Comparison of ENCODE assay signal across 10 mouse cellular contexts in the genomic region with DNA sequence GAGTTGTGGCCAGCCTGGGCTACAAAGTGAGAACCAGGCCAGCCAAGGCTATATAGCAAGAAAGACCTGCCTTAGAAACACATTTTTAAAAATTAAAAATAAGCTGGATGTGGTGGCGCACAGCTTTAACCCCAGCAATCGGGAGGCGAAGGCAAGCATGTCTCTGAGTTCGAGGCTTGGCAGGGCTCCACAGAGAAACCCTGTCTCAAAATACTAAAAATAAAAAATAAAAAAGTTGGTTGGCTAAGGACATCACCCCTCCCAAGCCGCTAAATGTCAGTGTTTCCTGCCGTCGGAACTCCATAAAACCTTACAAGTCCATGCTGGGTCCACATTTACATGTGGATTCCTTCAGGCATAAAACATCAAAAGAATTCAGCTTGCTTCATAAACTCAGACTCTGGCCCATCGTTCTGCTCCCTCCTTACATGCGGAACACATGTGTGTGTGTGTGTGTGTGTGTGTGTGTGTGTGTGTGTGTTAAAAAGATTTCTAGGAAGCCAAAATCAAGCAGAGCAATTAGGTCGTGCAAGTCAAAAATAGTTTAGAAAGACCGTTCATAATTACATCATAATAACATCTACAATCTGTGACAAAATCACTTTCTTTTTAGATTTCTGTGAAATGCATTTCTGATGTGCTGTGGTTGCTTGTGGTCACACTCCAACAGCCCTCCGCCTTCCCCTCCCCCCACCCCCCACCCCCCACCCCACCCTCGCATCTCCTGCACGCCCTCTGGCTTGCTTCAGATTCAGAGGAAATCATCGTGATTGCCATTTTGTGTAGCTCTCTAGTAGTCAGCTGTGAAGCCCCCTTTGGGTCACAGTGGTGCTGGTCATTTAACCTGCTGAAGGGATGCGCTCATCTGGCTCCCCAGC. TPM values are rescaled to one million over a fixed set of nuclear protein-coding genes. Genes with fewer than 3 reads are reported as not detected.
DNase-seq lines count a peak whose midpoint lies in the region; ATAC-seq and TF ChIP-seq lines count a peak whose summit lies in the region.
"Had no signal": no experiment of that assay in that cellular context is flagged by ENCODE, and none has a peak within 500 bp of the region (broad histone marks: within the 10 kb centered on the region; RNA-seq: fewer than 3 reads in every experiment).

No protein-coding gene starts in this region.

- ATAC-seq in kidney, embryonic 15.5 days (replicated peaks; ENCODE audit: low FRiP score) = peak; percentile 37
- ATAC-seq in hindbrain, embryonic 11.5 days (ENCODE audit: low FRiP score) = no peak; the same call in none of the 2 replicates
- peak; percentile 43; the same call in 1 of the 2 replicates for ATAC-seq in midbrain, embryonic 14.5 days (ENCODE audit: low FRiP score, low TSS enrichment)
- no peak for ATAC-seq in megakaryocyte-erythroid progenitor cell, adult 5-6 weeks (replicated peaks; ENCODE audit: low FRiP score, low TSS enrichment, poor library complexity, severe bottlenecking)

- peak overlapping the region; percentile 41 for H3K4me2 ChIP-seq in kidney, embryonic 15.5 days
- H3K4me2 ChIP-seq in hindbrain, embryonic 11.5 days (replicated peaks; ENCODE audit: low read depth, low read length) = no peak overlapping the region
- H3K4me2 ChIP-seq in midbrain, embryonic 14.5 days (ENCODE audit: low read length) = peak overlapping the region; percentile 35

- H3K36me3 ChIP-seq in kidney, embryonic 15.5 days = no peaks in the 10 kb centered on the region
- no peaks in the 10 kb centered on the region for H3K36me3 ChIP-seq in hindbrain, embryonic 11.5 days (ENCODE audit: control insufficient read depth, insufficient read depth, low read length)
- H3K36me3 ChIP-seq in midbrain, embryonic 14.5 days (ENCODE audit: control insufficient read depth, insufficient read depth, low read length) = no peaks in the 10 kb centered on the region

- H3K4me1 ChIP-seq in kidney, embryonic 15.5 days = peaks cover 26% of the 10 kb centered on the region
- H3K4me1 ChIP-seq in hindbrain, embryonic 11.5 days (replicated peaks; ENCODE audit: control insufficient read depth, insufficient read depth, low read length) = no peaks in the 10 kb centered on the region; the same call in 1 of the 2 replicates
- H3K4me1 ChIP-seq in midbrain, embryonic 14.5 days (ENCODE audit: control insufficient read depth, insufficient read depth, low read length) = 0 out of 2 replicates have a peak, but pooled peaks cover 4% of the 10 kb centered on the region

- no peak for DNase-seq in kidney, postnatal 25 days
- DNase-seq in brain, embryonic 14.5 days (ENCODE audit: low read depth) = peak; percentile 33
- no peak for DNase-seq in hindbrain, embryonic 11.5 days (ENCODE audit: low spot score)
- peak; percentile 43 for DNase-seq in midbrain, embryonic 14.5 days
- no peak for DNase-seq in gastrocnemius, adult 18-20 months (ENCODE audit: low spot score)
- no peak for DNase-seq in cerebellum, adult 11-12 months

- no peak overlapping the region for H3K9ac ChIP-seq in kidney, embryonic 15.5 days
- H3K9ac ChIP-seq in hindbrain, embryonic 11.5 days (ENCODE audit: low read depth, low read length) = peak overlapping the region; percentile 24; the same call in 1 of the 2 replicates
- peak overlapping the region; percentile 39; the same call in 1 of the 2 replicates for H3K9ac ChIP-seq in midbrain, embryonic 14.5 days (replicated peaks; ENCODE audit: low read length)

- H3K4me3 ChIP-seq in kidney, embryonic 15.5 days (replicated peaks) = no peak overlapping the region
- no peak overlapping the region for H3K4me3 ChIP-seq in hindbrain, embryonic 11.5 days (ENCODE audit: low read depth, low read length)
- no peak overlapping the region for H3K4me3 ChIP-seq in midbrain, embryonic 14.5 days (replicated peaks; ENCODE audit: low read depth, low read length)

- H3K27ac ChIP-seq in kidney, embryonic 15.5 days = peak overlapping the region; percentile 86
- peak overlapping the region; percentile 56 for H3K27ac ChIP-seq in hindbrain, embryonic 11.5 days (ENCODE audit: low read depth, low read length)
- H3K27ac ChIP-seq in midbrain, embryonic 14.5 days (replicated peaks; ENCODE audit: low read depth, low read length) = peak overlapping the region; percentile 57
- H3K27ac ChIP-seq: macrophage had no signal

- no peaks in the 10 kb centered on the region for H3K9me3 ChIP-seq in kidney, embryonic 15.5 days (replicated peaks)
- no peaks in the 10 kb centered on the region for H3K9me3 ChIP-seq in hindbrain, embryonic 11.5 days (ENCODE audit: control insufficient read depth, low read length)
- no peaks in the 10 kb centered on the region for H3K9me3 ChIP-seq in midbrain, embryonic 14.5 days (ENCODE audit: control insufficient read depth, low read length)

- TF ChIP-seq POLR2A in brain, embryonic 14.5 days (IDR thresholded peaks at IDR 0.05; ENCODE audit: borderline replicate concordance, extremely low read depth, insufficient read depth, insufficient read length, poor library complexity, severe bottlenecking) = no peak

- 38% methylated on average over 16 of the region's 16 CpGs for WGBS in kidney, embryonic 15.5 days
- 64% methylated on average over 14 of the region's 16 CpGs for WGBS in hindbrain, embryonic 11.5 days
- 48% methylated on average over 16 of the region's 16 CpGs for WGBS in midbrain, embryonic 14.5 days

- no peak for TF ChIP-seq CTCF in brain, embryonic 14.5 days (IDR thresholded peaks at IDR 0.05; ENCODE audit: borderline replicate concordance, extremely low read depth, insufficient read depth, insufficient read length)

- no peaks in the 10 kb centered on the region for H3K27me3 ChIP-seq in kidney, embryonic 15.5 days
- no peaks in the 10 kb centered on the region for H3K27me3 ChIP-seq in hindbrain, embryonic 11.5 days (ENCODE audit: control insufficient read depth, insufficient read depth, low read length)
- H3K27me3 ChIP-seq in midbrain, embryonic 14.5 days (ENCODE audit: control insufficient read depth, insufficient read depth, low read length) = no peaks in the 10 kb centered on the region

RNA-seq across cellular contexts. Expression of a gene that starts 56.7 kb away (rescaled TPM):
- 1.4 and 1.5 TPM in 2 replicates for polyA plus RNA-seq in kidney, embryonic 15.5 days (2015; fragmentation: Nextera tagmentation; extraction: Ambion mirVana)
- 0.05 and 0.07 TPM in 2 replicates for polyA plus RNA-seq in brain, embryonic 14.5 days (2012; rRNA removed)
- 0.25 and 0.32 TPM in 2 replicates for polyA plus RNA-seq in hindbrain, embryonic 11.5 days (2014; fragmentation: Nextera tagmentation; extraction: Ambion mirVana)
- 0.09 TPM in 1 of 2 replicates, not detected in the other for polyA plus RNA-seq in midbrain, embryonic 14.5 days (2014; fragmentation: Nextera tagmentation; extraction: Ambion mirVana)
- total RNA-seq in gastrocnemius, adult 18-20 months (2021) = under 1 TPM in 1 of 2 experiments, not detected in 1; 0.07 TPM
- not detected in 2 replicates for total RNA-seq in megakaryocyte-erythroid progenitor cell, adult 5-6 weeks (2014; fragmentation: Nextera tagmentation)
- not detected in 2 replicates for total RNA-seq in megakaryocyte-erythroid progenitor cell, adult 5-6 weeks (2017)
- polyA plus RNA-seq: heart, postnatal 0 days; macrophage had no signal

Comparison
In these comparisons a context has a peak if more than half of its experiments do, and no peak if none do; other contexts are left out.
1. ATAC-seq: peak in kidney, embryonic 15.5 days (single experiment) and midbrain, embryonic 14.5 days (single experiment); none in hindbrain, embryonic 11.5 days (single experiment) and megakaryocyte-erythroid progenitor cell, adult 5-6 weeks (single experiment).
2. DNase-seq: peak in brain, embryonic 14.5 days (single experiment) and midbrain, embryonic 14.5 days (single experiment); none in kidney, postnatal 25 days (0 of 2), hindbrain, embryonic 11.5 days (single experiment), gastrocnemius, adult 18-20 months (single experiment) and cerebellum, adult 11-12 months (single experiment).
3. Peak in every context shown above with its lines, with median percentiles within 50 percentile points of each other: H3K27ac ChIP-seq.